Mouse (Mus musculus) cerebellum, adult 11 months (tissue): ENCODE data around the gene Khk.

Source experiments
- DNase-seq: peaks from one replicate; pipeline ENCODE4 v3.0.0; 2022

The Khk gene

DNA sequence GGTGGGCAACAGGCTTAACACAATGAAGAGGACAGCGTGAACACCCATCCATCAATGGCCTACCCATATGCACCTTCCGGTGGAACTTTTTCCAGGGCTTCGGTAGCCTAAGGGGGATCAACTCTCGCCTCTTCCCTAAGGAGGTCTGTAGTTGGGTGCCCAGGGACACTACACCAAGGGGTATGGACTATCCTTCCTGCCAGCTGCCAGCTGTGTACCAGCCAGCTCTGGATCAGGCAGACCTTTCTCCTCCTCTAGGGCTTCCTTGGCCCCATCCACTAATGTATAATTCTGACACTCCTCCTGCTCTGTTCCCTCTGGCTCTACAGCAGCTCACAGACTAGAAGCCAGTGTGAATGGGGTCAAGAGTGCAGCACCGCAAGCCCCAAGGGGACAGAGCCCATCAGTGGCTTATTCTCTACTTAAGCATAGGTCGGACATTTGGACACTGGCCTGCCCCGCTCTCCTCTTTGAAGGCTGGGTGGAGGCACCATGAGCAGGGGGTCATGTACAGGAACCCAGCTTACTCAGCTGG lies 7.1 kb upstream of the Khk start:
- DNase-seq = no peak

DNA sequence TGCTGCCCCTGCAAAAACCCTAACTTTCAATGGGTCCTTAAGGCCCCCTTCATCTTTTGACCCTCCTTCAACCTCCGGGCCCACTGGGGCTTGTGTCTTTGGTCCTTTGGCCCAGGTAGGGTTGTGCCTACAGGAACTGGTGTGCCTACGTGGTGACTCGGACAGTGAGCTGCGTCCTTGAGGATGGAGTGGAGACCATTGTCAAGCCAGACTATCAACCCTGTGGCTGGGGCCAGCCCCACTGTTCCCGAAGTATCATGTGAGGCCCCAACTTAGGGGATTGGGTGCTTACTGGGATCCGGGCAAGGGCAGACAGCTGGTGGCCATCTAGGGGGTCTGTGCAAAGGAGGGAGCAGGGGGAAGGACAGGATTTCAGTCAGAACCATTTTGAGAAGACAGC lies 6.4 kb upstream of the Khk start:
- no peak for DNase-seq

- no peak for DNase-seq
Observed at GRCm38 (mm10) chr5:30915456-30915855, 5.8 kb upstream of the Khk start.

- DNase-seq = peak; percentile 80
Observed at GRCm38 (mm10) chr5:30915974-30916433, 5.2 kb upstream of the Khk start.

DNA sequence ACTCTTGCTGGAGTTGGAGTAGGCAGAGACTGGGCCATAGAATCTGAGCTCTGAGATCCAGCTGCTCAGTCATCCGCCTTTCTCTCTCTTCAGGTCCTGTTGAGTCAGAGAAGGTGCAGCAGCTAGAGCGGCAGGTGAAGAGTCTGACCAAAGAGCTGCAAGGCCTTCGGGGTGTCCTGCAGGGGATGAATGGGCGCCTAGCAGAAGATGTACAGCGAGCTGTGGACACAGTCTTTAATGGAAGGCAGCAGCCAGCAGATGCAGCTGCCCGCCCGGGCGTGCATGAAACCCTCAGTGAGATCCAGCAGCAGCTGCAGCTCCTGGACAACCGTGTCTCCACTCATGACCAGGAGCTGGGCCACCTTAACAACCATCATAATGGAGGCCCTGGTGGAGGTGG lies 4.4 kb upstream of the Khk start:
- no peak for DNase-seq

DNA sequence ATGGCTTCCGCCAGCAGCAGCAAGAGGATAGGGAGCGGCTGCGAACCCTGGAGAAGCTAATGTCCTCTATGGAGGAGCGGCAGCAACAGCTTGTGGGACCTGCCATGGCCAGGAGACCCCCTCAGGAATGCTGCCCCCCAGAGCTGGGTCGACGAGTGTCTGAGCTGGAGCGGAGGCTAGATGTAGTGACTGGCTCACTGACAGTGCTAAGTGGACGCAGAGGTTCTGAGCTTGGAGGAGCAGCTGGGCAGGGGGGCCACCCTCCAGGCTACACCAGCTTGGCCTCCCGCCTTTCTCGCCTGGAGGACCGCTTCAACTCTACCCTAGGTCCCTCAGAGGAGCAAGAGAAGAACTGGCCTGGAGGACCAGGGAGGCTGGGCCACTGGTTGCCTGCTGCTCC lies 3.9 kb upstream of the Khk start:
- no peak for DNase-seq

DNA sequence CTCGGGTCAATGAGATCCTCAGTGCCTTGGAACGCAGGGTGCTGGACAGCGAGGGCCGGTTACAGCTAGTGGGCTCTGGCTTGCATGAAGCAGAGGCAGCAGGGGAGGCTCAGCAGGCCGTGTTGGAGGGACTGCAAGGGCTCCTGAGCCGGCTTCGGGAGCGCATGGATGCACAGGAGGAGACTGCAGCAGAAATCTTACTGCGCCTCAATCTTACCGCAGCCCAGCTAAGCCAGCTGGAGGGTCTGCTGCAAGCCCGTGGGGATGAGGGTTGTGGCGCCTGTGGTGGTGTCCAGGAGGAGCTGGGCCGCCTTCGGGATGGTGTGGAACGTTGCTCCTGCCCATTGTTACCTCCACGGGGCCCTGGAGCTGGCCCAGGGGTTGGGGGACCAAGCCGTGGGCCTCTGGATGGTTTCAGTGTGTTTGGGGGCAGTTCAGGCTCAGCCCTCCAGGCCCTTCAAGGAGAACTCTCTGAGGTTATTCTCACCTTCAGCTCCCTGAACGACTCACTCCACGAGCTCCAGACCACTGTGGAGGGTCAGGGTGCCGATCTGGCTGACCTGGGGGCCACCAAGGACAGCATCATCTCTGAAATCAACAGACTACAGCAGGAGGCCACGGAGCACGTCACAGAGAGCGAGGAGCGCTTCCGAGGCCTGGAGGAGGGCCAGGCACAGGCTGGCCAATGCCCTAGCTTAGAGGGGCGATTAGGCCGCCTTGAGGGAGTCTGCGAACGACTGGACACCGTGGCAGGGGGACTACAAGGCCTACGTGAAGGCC lies 3.1 kb upstream of the Khk start:
- no peak for DNase-seq

GRCm38 (mm10) chr5:30918691-30919090 lies 2.5 kb upstream of the Khk start:
- no peak for DNase-seq

- no peak for DNase-seq
Observed at GRCm38 (mm10) chr5:30919831-30920614, 1.2 kb upstream of the Khk start.

GRCm38 (mm10) chr5:30920621-30921020 lies 610 bp upstream of the Khk start:
- no peak for DNase-seq

DNA sequence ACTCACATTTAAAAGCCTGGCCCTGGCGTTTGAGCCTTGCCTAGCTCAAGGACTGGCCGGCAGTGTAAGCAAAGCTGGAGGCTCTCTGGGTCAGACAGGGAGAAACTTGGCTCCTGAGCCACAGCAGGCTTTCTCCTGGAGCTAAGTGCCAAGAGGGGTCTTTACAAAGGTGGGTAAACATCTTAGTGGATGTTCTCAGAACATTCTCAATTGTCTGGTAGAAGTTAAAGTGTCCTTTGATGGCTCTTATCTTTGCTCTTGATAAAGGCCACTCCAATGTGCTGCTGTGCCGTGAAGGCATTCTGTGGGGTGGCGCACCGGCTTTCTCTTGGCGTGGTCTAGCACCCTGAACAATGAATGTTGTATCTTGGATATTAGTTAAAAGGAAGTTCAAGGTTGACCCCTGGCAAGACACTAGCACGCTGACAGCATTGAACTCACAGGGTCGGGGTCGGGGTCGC lies 1.4 kb downstream of the Khk start:
- no peak for DNase-seq

DNA sequence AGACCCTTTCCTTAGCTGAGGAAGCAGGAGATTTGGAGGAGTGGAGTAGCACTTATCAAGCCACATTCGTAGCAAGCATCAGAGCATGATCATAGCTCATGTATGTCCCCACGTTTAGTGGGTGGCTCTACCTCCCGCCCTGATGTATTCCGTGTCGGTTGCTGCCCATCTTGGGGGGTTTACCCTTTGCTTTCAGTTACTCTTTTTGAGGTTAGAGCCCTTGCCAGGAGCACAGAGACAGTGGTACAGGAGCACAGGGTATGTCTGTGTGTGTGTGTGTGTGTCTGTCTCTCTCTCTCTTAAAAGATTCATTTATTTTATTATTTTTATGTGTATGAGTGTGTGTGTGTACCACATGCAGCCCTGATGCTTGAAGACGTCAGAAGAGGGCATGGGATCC lies 1.9 kb downstream of the Khk start:
- no peak for DNase-seq

DNA sequence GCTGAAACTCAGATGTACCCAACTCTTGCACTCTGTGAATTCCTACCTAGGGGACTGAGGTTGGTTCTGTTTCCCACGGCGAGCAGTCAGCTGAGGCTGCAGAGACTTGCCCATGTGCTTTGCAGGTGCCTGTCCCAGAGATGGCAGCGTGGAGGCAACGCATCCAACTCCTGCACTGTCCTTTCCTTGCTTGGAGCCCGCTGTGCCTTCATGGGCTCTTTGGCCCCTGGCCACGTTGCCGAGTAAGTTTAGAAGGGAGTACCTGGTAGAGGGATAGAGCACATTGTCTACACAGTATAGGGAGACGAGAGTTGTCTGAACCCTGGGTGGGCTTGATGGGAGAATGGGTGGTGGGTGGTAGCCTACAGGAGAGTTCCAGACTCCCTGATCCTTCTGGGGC lies 3.4 kb downstream of the Khk start:
- DNase-seq = no peak

GRCm38 (mm10) chr5:30925217-30925616 lies 4.0 kb downstream of the Khk start:
- DNase-seq = no peak

DNA sequence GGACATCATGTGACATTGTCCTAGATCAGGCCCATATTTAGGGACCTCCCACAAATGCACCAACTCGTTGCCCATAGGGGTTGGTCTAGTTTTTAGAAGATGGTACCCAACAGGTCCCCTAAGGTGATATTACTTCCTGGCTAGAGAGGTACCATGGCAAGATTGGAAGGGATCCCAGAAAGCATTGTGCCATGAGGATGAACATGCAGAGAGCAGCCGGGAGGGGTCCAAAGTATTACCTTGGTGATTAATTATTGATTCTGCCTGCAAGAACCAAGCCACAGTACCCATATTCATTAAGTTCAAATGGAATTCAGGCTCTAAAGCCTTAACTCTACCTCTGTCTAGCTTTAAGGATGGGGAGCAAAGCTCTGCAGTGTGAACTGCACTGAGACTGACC lies 4.8 kb downstream of the Khk start:
- DNase-seq = no peak

DNA sequence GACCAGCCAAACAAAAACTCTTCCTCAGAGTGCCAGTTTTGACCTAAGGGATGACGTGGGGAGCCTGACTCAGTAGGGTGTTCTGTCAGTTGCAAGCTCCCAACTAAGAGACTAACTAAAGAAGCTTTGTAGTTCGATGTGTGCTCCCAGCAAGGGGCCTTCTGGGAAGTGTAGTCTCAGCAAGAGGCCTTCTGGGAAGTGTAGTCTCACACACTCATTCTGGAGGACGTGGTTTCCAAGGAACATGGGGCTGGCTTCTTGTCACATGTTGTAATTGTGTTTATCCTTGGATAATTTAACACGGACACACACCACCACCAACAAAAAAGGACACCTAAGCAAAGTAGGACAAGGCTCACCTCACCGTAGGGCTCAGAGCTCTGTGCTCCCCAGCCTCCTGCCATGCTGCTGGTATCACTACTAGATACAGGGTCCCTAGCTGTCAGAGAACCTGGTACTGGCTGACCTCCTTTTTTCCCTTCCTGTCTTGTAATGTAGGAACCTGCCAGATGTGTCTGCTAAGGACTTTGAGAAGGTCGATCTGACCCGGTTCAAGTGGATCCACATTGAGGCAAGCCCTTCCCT lies 6.8 kb downstream of the Khk start:
- no peak for DNase-seq

DNA sequence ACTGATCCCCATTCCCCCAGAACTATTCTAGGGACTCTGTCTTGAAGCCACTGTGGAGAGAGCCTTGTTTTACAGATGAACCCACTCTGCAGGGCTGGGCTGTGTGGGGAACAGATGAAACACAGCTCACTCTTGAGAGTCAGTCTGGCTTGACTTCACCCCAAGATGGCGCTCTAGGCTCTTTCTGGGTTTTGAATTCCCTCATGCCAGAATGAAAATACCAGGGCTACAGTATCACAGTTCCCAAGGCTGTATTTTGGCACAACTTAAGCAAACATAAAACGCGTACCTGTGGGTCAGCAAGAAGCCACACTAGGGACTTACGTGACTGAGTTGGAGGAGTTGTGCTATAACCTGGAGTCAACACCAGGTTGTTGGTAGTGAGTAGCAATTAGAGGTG lies 8.9 kb downstream of the Khk start:
- DNase-seq = peak; percentile 67

GRCm38 (mm10) chr5:30930846-30931245 lies 9.6 kb downstream of the Khk start:
- DNase-seq = no peak

DNA sequence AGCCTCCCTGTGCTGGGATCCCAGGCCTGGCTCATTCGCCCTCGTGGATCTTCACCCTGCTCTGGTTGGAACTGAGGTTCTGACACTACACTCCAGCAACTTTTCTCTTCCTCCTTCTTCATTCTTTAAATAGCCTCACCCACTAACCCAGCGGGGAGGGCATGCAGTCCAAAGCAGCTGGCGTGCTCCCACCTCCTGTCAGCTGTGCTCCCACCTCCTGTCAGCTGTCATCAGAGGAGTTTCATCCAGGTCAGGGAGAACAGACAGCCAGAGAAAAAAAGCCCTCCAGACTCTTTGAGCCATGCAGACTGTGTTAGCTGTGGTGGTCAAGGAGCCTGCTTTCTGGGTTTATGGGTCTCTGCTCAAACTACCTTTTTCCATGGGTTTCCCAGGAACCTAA lies 10.1 kb downstream of the Khk start:
- no peak for DNase-seq

DNA sequence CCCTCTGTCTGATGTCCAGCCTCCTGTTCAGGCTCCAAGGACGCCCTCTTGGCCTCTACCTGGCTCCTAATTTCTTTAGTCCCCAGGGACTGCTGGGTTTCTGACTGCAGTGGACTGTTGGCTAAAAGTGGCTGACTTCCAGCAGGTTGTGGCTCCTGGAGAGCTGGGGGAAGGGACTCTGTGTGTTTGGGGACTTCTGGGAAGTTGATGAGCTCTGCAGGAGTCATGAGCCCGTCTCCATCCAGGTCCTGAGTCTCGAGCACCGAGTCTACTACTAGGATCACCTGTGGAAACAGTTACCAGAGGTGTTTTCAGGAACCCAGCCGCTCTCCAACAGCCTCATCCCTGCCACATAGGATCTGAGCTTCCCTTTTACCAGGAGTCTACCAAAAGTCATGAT lies 12.5 kb downstream of the Khk start:
- no peak for DNase-seq

DNA sequence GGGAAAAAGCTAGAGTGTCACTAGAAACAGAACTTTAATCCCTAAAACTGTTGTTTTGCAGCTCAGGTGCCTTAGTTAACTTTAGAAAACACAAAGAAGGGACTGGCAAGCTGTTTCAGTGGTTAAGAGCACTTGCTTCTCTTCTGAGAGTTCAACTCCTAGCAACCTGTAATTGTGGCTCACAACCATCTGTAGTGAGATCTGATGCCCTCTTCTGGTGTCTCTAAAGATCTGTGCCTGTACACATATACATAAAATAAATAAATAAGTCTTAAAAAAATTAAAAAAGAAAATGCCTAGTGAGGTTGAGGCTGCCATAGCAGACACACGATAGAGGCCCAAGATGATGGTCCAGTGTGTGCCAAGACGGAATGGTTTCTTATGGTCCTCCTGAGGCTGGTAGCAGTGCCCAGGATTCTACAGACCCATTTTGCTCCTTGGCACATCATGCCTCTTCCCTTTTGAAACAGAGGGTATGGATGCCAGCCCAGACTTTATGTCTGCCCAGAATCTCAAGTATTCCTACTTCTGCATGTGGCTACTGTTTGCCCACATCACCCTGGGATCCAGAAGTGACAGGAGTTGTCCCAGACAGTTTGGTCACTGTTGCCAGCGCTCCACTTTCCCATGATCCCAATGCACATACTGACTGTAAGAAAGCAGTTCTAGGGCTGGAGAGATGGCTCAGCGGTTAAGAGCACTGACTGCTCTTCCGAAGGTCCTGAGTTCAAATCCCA lies 13.7 kb downstream of the Khk start:
- no peak for DNase-seq

GRCm38 (mm10) chr5:30943004-30943403 lies 21.8 kb downstream of the Khk start:
- DNase-seq = no peak

DNA sequence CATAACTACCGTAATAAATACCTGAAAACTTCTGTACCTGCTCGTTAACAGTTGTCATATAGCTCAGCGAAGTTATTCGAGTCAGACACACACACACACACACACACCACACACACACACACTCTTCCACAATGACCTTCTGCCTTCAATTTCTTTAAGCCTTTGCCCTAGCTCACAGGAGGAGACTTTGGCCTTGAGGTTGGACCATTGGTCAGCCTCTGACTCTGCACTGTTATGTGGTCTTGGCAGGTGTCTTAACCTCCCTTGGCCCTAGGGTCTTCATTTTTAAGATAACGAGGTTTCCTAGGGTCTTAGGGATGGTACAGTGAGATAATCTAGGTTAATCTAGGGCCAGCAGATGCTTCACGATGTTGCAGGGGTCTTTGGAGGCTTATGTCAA lies 23.1 kb downstream of the Khk start:
- DNase-seq = no peak
